Mouse (Mus musculus) brown adipose tissue, adult 24 weeks (tissue): Measurements from ENCODE around the gene Fbxo5. TPM values are rescaled to one million over a fixed set of nuclear protein-coding genes. Genes with fewer than 3 reads are reported as not detected.

Source experiments
- H3K27ac ChIP-seq: fragments of 200-500 bp; replicated peaks from 2 replicates; pipeline ENCODE4 v1.5.1; 2012; ENCODE audit warnings: low read depth, mild to moderate bottlenecking, low read length
- H3K4me1 ChIP-seq: fragments of 200-500 bp; 2 replicates; pipeline ENCODE4 v1.6.1; 2012; ENCODE audit warnings: low read length, mixed read lengths; ENCODE audit not compliant: control insufficient read depth, insufficient read depth, insufficient read length
- H3K4me3 ChIP-seq: fragments of 200-500 bp; 2 replicates; pipeline ENCODE4 v1.5.1; 2012; ENCODE audit warnings: low read depth, mild to moderate bottlenecking, low read length, moderate library complexity; ENCODE audit not compliant: insufficient read depth
- polyA plus RNA-seq: library from polyadenylated mRNA; stranded (reverse); fragments of >200 nt; gene quantifications from 2 replicates; pipeline ENCODE4 v1.2.4, GENCODE M21; 2012; ENCODE audit not compliant: missing spikeins, insufficient read depth, insufficient read length

Fbxo5 gene
- polyA plus RNA-seq = 0.58 and 0.71 TPM in 2 replicates

DNA sequence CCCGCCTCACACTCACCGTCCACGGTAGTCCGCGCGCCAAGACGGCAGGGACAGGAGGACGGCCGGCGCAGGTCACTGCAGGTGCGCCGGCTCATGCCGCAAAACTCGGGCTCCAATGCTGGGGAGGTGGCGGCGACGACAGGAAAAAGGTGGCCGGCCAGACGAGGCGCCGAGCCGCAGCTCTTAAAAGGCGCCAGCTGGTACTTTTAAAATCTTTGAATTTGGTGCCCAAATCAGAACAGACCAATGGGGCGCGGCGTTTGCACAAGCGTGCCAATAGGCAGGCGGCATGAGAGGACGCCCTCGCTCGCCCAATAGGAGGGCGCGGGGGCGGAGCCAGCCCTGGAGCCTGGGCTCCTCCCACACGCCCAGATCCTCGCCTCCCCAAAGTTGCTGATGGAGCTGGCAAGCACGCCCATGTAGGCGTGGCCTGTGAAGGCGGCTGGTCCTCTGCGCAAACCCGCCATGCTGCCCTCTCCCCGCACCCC lies at the start of gene Fbxo5:
Fbxo5 (minus strand) TSS at position 358 of the 488 bp plus-strand sequence.
- peak within 1 kb of the TSS; percentile 81 for H3K4me3 ChIP-seq
- peak within 1 kb of the TSS; percentile 53 for H3K27ac ChIP-seq
- peaks cover 10% of the 10 kb centered on the region for H3K4me1 ChIP-seq

DNA sequence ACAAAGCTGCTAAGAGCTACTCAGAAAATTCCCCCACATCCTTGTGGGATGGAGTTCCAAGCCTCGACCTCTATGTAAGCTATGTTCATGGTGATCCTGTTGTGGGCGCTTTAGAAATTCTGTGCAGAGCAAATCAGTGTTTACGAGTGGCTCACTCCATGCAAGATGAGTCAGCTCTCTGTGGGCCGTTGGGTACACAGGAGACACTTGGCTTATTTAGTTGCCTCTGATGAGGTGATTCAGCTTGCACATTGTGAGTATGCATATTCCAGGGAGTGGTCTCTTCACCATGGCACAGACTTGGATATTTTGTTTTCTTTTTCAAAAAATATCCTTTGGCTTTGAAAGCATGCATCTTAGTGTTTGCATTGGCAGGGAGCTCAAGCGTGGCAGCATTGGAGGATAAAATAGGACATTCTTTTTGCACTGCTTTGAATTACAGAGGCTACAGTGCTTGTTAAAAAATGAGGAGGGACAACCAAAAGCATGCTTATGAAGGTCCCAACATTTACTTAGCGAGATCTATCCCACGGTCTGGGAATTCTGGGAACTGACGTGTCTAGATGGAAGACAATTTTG lies 48.0 kb upstream of the Fbxo5 start:
- H3K27ac ChIP-seq = no peak overlapping the region
- no peaks in the 10 kb centered on the region for H3K4me1 ChIP-seq
- H3K4me3 ChIP-seq = no peak overlapping the region

DNA sequence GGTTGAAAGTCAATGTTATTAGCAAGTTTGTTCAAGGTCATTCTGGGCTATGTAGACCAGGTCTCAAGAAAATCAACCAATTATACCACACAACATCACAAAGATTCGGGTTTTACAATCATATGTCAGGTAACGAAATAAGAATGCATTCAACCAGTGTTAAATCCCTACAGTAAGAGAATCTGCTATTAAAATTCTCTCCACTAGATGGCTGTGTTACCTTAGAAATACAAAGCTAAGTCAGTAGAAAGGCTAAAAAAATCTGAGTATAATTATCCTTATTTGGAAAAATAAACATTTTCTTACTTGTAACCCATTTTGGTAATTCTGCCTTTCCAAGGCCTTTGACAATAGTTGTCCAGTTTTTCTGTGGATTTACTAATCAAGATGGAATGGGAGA lies 41.5 kb upstream of the Fbxo5 start:
- Histone ChIP-seq H3K27ac (no peak overlapping the region), H3K4me1 (no peaks in the 10 kb centered on the region), H3K4me3 (no peak overlapping the region)

- no peaks in the 10 kb centered on the region for H3K4me1 ChIP-seq
- no peak overlapping the region for H3K4me3 ChIP-seq
- no peak overlapping the region for H3K27ac ChIP-seq
Measured at GRCm38 (mm10) chr10:5841369-5841768, 36.0 kb upstream of the Fbxo5 start.

DNA sequence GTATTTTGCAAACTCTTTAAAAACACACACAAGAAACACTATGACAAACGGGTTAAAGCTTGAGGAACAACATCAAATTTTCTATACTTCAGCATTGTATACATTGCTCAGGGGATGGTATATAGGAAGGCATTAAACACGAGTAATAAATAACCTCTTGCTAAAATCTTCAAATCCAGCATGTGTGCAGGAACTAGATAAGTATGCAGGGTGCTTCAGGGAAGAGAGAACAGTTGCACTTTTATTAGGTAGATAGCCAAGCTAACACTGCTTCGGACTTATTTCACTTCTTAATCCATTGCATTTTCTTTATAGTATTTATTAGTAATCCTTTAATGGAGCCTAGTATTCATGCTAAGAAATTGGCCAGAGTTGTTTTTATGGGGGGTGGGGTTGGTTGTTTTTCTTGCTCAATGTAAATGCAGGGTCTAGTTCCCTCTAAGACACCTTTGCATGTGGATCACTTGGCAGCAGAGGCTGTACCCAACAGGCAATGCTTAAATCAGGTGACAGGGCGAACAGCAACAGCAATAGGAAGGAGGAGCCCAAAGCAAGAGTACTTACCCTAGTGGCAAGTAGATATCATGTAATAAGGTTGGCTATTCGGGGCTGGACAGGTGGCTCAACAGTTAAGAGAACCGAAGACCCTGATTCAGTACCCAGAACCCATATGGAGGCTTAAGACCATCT lies 21.1 kb upstream of the Fbxo5 start:
- H3K27ac ChIP-seq = no peak overlapping the region
- H3K4me3 ChIP-seq = no peak overlapping the region
- peaks cover 3% of the 10 kb centered on the region; the same call in 1 of the 2 replicates for H3K4me1 ChIP-seq

DNA sequence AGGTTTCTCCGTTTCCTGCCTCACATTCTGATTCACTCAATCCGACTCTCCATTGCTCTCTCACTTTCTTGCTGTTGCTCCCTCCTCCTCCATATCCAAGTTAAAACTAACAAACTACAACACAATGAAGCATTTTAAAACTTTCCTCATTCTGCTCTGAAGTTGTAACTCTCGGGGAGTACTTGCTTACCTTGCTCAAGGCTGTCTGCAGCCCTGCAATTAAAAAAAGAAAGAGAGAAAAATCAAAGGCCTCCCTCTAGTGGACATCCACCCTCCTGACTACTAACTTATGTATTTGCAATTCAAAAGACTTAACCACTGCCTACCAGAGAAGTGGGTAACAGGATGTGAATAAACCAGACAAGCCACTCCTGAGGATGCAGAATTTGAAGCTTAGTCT lies 19.4 kb upstream of the Fbxo5 start:
- Histone ChIP-seq H3K4me3 (peak overlapping the region; percentile 56), H3K4me1 (peaks cover 3% of the 10 kb centered on the region; the same call in 1 of the 2 replicates), H3K27ac (0 out of 2 replicates have a peak overlapping the region, but pooled peaks have one; percentile 4)

- Histone ChIP-seq H3K27ac (peak within 1 kb of the TSS; percentile 85), H3K4me1 (peaks cover 3% of the 10 kb centered on the region; the same call in 1 of the 2 replicates), H3K4me3 (peak within 1 kb of the TSS; percentile 73)
Measured at GRCm38 (mm10) chr10:5823740-5824491, 18.5 kb upstream of the Fbxo5 start, which contains the start of gene Mtrf1l. Gene Mtrf1l (minus strand): TSS chr10:5823910.

DNA sequence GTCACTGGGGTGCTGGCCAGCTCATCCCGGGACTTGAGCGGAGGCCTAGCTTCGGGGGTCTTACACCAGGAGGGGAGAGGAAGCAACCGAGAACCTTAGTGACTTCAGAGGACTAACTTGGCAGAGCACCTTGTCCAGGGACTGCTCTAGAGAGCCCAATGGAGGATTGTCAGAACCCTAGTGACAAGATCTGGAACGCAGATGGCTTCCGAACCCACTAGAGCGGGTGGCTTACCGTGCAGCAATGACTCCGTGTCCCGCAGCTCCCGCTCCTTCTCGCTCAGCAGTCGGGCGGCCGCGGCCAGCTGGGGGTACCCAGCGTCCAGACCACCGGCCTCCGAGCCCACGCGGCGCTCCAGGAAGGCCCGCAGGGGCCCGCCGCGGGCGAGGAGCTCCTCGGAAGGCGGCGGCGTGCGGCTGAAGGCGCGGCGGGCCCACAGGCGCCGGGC lies 17.9 kb upstream of the Fbxo5 start:
- peak overlapping the region; percentile 41 for H3K27ac ChIP-seq
- peaks cover 3% of the 10 kb centered on the region; the same call in 1 of the 2 replicates for H3K4me1 ChIP-seq
- H3K4me3 ChIP-seq = peak overlapping the region; percentile 73

GRCm38 (mm10) chr10:5818772-5819171 lies 13.4 kb upstream of the Fbxo5 start:
- Histone ChIP-seq H3K4me1 (peaks cover 3% of the 10 kb centered on the region; the same call in 1 of the 2 replicates), H3K27ac (no peak overlapping the region), H3K4me3 (no peak overlapping the region)

- no peaks in the 10 kb centered on the region for H3K4me1 ChIP-seq
- H3K27ac ChIP-seq = no peak overlapping the region
- H3K4me3 ChIP-seq = no peak overlapping the region
Measured at GRCm38 (mm10) chr10:5815968-5816367, 10.6 kb upstream of the Fbxo5 start.

DNA sequence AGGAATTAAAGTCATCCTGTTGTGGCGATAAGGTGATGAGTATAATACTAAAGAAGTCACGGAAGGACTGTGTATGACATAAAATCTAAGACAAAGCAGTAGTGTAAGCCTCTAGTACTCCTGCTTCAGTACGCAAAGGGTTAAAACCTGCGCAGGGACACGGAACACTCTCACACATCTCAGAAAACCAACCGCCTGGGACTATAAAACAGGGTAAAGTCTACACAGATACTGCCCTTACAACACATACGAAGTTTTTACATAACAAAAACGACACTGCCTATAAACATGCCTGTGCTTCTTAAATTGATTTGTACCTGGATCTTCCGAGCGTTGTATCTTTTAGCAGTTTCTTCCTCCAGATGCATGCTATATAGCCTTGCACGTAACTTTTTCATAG lies 8.3 kb upstream of the Fbxo5 start:
- H3K4me1 ChIP-seq = no peaks in the 10 kb centered on the region
- no peak overlapping the region for H3K4me3 ChIP-seq
- H3K27ac ChIP-seq = no peak overlapping the region

DNA sequence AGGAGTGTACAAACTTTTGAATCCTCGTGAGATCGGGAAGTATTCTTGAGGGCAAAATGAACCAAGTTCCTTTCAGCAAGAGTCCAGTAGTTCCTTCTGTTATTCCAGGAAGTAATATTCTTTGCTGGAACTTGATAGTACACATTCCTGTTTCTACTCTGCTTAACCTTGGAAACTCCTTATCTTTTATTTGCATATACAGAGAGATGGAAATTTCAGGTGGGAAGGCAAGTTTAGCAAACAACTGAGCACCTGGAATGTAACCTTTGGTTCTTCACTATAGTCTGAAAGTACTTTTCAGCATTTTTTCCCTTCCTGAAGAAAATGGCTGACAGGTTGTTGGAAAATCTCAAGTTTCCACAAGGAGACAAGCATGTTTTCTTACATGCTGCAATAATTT lies 2.3 kb upstream of the Fbxo5 start:
- Histone ChIP-seq H3K4me3 (no peak overlapping the region), H3K4me1 (peaks cover 9% of the 10 kb centered on the region), H3K27ac (no peak overlapping the region)

GRCm38 (mm10) chr10:5806996-5807395 lies 1.6 kb upstream of the Fbxo5 start:
- H3K27ac ChIP-seq = no peak overlapping the region
- no peak overlapping the region for H3K4me3 ChIP-seq
- H3K4me1 ChIP-seq = peaks cover 10% of the 10 kb centered on the region

DNA sequence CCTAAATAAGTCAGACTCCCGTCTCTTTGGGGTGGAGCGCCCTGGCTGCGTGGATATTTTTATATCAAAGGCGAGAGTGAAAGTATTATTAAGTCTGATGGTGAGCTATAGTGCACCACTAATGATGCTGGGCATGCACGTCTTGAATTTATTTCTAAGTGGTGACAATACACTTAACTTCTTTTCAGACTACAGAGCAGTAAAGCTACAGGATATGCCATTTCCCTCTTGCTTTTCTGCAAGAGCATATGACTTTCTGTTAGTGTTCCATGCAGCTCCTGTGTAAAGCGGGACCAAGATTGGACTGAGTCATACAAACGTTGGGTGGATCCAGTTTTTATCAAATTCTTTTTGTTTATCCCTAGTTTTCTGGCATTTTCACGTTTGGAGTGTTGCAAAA lies 1.0 kb upstream of the Fbxo5 start:
- peaks cover 10% of the 10 kb centered on the region for H3K4me1 ChIP-seq
- peak overlapping the region; percentile 65 for H3K4me3 ChIP-seq

DNA sequence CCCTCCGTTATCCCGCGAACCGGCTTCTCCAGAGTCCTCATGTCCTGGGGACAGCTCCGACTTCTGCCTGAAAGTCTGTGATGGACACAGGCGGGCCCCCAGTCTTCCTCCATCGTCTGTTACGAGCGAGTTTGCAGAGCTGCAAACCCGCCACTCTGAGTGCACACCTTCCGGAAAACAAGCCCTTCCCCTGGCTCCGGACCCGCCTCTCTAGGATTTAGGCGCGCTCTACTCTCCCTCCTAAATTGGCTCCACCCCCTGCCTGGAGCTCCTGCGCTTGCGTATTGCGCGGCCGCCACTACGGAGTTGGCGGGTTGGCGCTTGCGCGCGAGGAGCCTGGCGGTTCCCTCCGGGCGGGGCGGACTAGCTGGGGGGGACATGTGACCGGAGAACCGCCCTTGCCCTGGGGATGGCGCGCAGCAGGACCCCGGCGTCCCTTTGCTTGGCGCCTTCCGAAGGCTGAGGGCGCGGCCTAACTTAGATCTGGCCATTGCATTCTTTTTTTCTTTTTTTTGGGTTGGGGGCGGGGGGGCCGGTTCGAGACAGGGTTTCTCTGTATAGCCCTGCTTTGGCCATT lies 419 bp upstream of the Fbxo5 start:
- peak overlapping the region; percentile 53 for H3K27ac ChIP-seq
- H3K4me1 ChIP-seq = peaks cover 10% of the 10 kb centered on the region
- H3K4me3 ChIP-seq = peak overlapping the region; percentile 81

More for the DNA sequence above, 1.0 kb upstream of the Fbxo5 start:
- H3K27ac ChIP-seq = peak overlapping the region; percentile 39
